In the genomic region with DNA sequence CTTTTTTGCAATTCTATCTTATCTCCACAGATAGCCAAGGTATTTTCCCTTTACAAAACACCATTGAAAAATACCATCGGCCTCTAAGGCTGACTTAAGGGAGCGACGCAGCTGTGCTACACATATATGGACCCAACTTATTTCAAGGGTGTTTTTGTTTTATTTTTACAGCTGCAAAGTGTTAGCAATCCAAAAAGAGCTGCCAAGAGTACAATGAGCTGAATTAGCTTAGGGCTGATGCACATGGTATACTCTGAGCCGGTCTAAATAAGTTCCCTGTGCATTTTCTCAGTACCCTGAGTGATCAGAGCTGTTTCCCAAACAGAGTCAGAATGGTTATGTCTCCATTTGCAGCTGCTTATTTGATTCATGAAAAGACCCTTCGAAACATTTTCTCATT, we compare ENCODE assay signal across 14 mouse cellular contexts.
"Had no signal": no experiment of that assay in that cellular context is flagged by ENCODE, and none has a peak within 500 bp of the region (broad histone marks: within the 10 kb centered on the region; RNA-seq: fewer than 3 reads in every experiment).

No protein-coding gene starts in this region.

- H3K9me3 ChIP-seq: limb, embryonic 12.5 days; liver, embryonic 13.5 days had no signal

- H3K36me3 ChIP-seq: limb, embryonic 12.5 days; liver, embryonic 13.5 days had no signal

- DNase-seq: kidney, adult 8-10 months; kidney, postnatal 14 days; layer of hippocampus, adult 9-11 months; liver, embryonic 13.5 days; lung, adult 2 months; lung, postnatal 14 days; lung, postnatal 4 days; midbrain, embryonic 14.5 days; thymus, adult 18-20 months; thymus, postnatal 36 days had no signal

- H3K4me3 ChIP-seq: layer of hippocampus, adult 2 months; left cerebral cortex, adult 2 months; limb, embryonic 12.5 days; liver, embryonic 13.5 days had no signal

- H3K4me2 ChIP-seq: limb, embryonic 12.5 days; liver, embryonic 13.5 days; midbrain, embryonic 11.5 days had no signal

- H3K27me3 ChIP-seq: liver, embryonic 13.5 days had no signal

- H3K27ac ChIP-seq: layer of hippocampus, adult 2 months; left cerebral cortex, adult 2 months; limb, embryonic 12.5 days; liver, embryonic 13.5 days had no signal

- H3K9ac ChIP-seq: limb, embryonic 12.5 days; liver, embryonic 13.5 days had no signal

- H3K4me1 ChIP-seq: limb, embryonic 12.5 days; liver, embryonic 13.5 days had no signal
